Mouse (Mus musculus) forebrain, embryonic 14.5 days (tissue): ENCODE measurements around the gene Sox5. TPM values are rescaled to one million over a fixed set of nuclear protein-coding genes. Genes with fewer than 3 reads are reported as not detected.

Experiments used
- ATAC-seq: fragments of 200-750 bp; cut with Nextera tagmentation; 2 replicates; pipeline ENCODE4 v1.8.0; 2017; ENCODE audit warnings: mild to moderate bottlenecking, moderate library complexity
- DNase-seq: peaks from one replicate; pipeline ENCODE4 v3.0.0-alpha.2; 2015; ENCODE audit warnings: low spot score
- H3K27ac ChIP-seq: fragments of 300-500 bp; sonication (generic); 2 replicates; pipeline ENCODE4 v1.5.1; 2014; ENCODE audit warnings: low read depth, mild to moderate bottlenecking, control low read depth, low read length, moderate library complexity
- H3K27me3 ChIP-seq: fragments of 300-500 bp; sonication (generic); replicated peaks from 2 replicates; pipeline ENCODE4 v1.6.1; 2014; ENCODE audit warnings: low read length, control low read depth, mixed read lengths; ENCODE audit not compliant: control insufficient read depth, insufficient read depth
- H3K36me3 ChIP-seq: fragments of 300-500 bp; sonication (generic); 2 replicates; pipeline ENCODE4 v1.6.1; 2014; ENCODE audit warnings: low read length, control low read depth; ENCODE audit not compliant: control insufficient read depth, insufficient read depth
- H3K4me1 ChIP-seq: fragments of 300-500 bp; sonication (generic); 2 replicates; pipeline ENCODE4 v1.6.1; 2014; ENCODE audit warnings: antibody characterized with exemption, low read length, control low read depth; ENCODE audit not compliant: control insufficient read depth, insufficient read depth
- H3K4me2 ChIP-seq: fragments of 300-500 bp; sonication (generic); 2 replicates; pipeline ENCODE4 v1.6.1; 2014; ENCODE audit warnings: mild to moderate bottlenecking, control low read depth, low read length
- H3K4me3 ChIP-seq: fragments of 300-500 bp; sonication (generic); 2 replicates; pipeline ENCODE4 v1.5.1; 2014; ENCODE audit warnings: low read depth, low read length, control low read depth
- H3K9ac ChIP-seq: fragments of 300-500 bp; sonication (generic); 2 replicates; pipeline ENCODE4 v1.6.1; 2014; ENCODE audit warnings: mild to moderate bottlenecking, low read length, control low read depth, moderate library complexity
- H3K9me3 ChIP-seq: fragments of 300-500 bp; sonication (generic); replicated peaks from 2 replicates; pipeline ENCODE4 v1.6.1; 2016; ENCODE audit warnings: low read length, control low read depth, mixed read lengths; ENCODE audit not compliant: control insufficient read depth
- WGBS: fragments of 180-500 bp; shearing (Covaris S2); extraction: QIAGEN DNeasy Blood & Tissue Kit; methylation state at CpG from one replicate; pipeline ENCODE4 v1.1.7; 2014; 5-methylcytosine and 5-hydroxymethylcytosine counted together
- polyA plus RNA-seq: library from polyadenylated mRNA; unstranded; fragments of >200 nt; fragmentation: Nextera tagmentation; extraction: Ambion mirVana; gene quantifications from 2 replicates; pipeline ENCODE4 v1.2.1, GENCODE M21; 2014

The Sox5 gene
- polyA plus RNA-seq, 1 experiment from 2014 or later: 115 TPM

DNA sequence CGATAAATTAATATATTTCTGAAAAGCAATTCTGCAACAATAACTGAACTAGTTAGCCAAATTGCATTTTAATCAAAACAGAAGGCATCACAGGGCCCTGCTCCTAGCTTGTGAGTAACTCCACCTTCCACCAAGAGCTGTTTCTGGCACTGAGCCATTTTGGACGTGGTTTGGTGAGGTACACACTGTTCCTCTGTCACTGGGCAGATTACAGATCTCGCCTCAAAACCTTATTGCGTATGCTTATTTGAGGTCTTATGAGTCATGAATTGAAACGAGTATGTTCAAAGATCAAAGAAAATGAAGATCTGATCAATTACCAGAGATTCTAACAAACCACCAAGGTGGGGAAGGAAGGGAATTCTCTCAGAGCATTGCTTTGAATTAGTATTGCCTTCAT, 22.5 kb upstream of the Sox5 start:
- H3K27me3 ChIP-seq: no peaks in the 10 kb centered on the region
- WGBS: 77% methylated on average over 5 of the region's 5 CpGs
- H3K4me1 ChIP-seq: no peaks in the 10 kb centered on the region
- DNase-seq: no peak
- no peak for ATAC-seq
- H3K36me3 ChIP-seq: no peaks in the 10 kb centered on the region
- H3K9ac ChIP-seq: no peak overlapping the region
- no peak overlapping the region for H3K4me2 ChIP-seq
- no peak overlapping the region for H3K27ac ChIP-seq
- no peaks in the 10 kb centered on the region for H3K9me3 ChIP-seq
- H3K4me3 ChIP-seq: no peak overlapping the region

DNA sequence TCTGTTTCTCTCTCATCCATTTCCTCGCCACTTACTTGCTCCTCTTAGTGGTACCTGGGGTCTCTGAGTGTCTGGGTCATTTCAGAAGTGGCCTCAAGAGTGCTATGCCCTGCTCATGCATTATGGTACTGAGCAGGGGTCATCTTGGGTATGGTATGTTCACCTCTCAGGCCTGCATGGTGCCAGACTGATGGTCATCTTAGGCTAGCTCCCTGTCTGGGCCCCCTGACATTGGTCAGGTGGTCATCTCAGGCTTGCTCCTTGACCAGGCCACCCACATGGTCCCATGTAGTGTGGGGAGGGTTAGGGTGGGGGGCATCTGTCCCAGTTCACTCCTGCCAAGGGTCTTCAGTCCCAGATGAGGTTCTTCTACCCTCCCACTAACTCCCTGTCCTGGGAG, 21.3 kb upstream of the Sox5 start:
- no peak for ATAC-seq
- Histone ChIP-seq H3K4me1 (no peaks in the 10 kb centered on the region), H3K4me3 (no peak overlapping the region), H3K9ac (no peak overlapping the region), H3K4me2 (no peak overlapping the region), H3K36me3 (no peaks in the 10 kb centered on the region), H3K27me3 (no peaks in the 10 kb centered on the region), H3K27ac (no peak overlapping the region), H3K9me3 (no peaks in the 10 kb centered on the region)
- DNase-seq: no peak
- 100% methylated on average over 1 of the region's 1 CpGs for WGBS

- no peak overlapping the region for H3K4me2 ChIP-seq
- no peaks in the 10 kb centered on the region for H3K9me3 ChIP-seq
- ATAC-seq: no peak
- no peak overlapping the region for H3K27ac ChIP-seq
- H3K27me3 ChIP-seq: no peaks in the 10 kb centered on the region
- H3K4me1 ChIP-seq: no peaks in the 10 kb centered on the region
- 81% methylated on average over 3 of the region's 3 CpGs for WGBS
- no peak overlapping the region for H3K4me3 ChIP-seq
- DNase-seq: no peak
- no peaks in the 10 kb centered on the region for H3K36me3 ChIP-seq
- H3K9ac ChIP-seq: no peak overlapping the region
Measured at GRCm38 (mm10) chr6:144794356-144794755, 12.6 kb upstream of the Sox5 start.

GRCm38 (mm10) chr6:144792871-144793270, 11.1 kb upstream of the Sox5 start:
- ATAC-seq (no peak), DNase-seq (no peak)
- Histone ChIP-seq H3K4me1 (no peaks in the 10 kb centered on the region), H3K36me3 (no peaks in the 10 kb centered on the region), H3K4me2 (no peak overlapping the region), H3K27me3 (no peaks in the 10 kb centered on the region), H3K9ac (no peak overlapping the region), H3K9me3 (no peaks in the 10 kb centered on the region), H3K27ac (0 out of 2 replicates have a peak overlapping the region, but pooled peaks have one; percentile 18), H3K4me3 (no peak overlapping the region)
- 77% methylated on average over 8 of the region's 8 CpGs for WGBS

- no peak for ATAC-seq
- Histone ChIP-seq H3K36me3 (no peaks in the 10 kb centered on the region), H3K27me3 (no peaks in the 10 kb centered on the region), H3K9me3 (no peaks in the 10 kb centered on the region), H3K9ac (peak overlapping the region; percentile 89; the same call in 1 of the 2 replicates), H3K4me3 (peak overlapping the region; percentile 64; the same call in 1 of the 2 replicates), H3K4me2 (peak overlapping the region; percentile 86; the same call in 1 of the 2 replicates), H3K4me1 (peaks cover 4% of the 10 kb centered on the region; the same call in 1 of the 2 replicates), H3K27ac (no peak overlapping the region)
- DNase-seq: no peak
Measured at GRCm38 (mm10) chr6:144783295-144783694, 1.5 kb upstream of the Sox5 start.

DNA sequence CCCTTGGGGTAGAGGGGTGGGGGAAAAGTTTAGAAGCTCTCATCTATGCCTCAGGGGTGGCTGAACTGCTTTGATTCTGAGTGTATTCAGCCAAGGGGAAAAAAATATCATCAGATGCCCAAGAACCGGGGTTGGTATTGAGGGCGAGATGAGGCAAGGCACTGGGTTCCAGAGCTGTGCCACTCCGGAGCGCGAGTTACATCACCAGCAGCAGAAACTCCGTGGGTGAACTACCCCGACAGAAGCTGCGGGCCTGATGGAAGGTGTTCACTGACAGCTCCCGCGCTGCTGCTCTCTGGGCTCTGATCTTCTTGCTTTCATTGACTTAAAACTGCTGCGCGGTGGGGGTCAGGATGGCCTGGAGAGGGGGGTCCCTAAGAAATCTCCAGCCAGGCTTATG, 1.1 kb upstream of the Sox5 start:
- H3K4me2 ChIP-seq: peak overlapping the region; percentile 86
- no peaks in the 10 kb centered on the region for H3K36me3 ChIP-seq
- 7% methylated on average over 12 of the region's 12 CpGs for WGBS
- H3K9ac ChIP-seq: peak overlapping the region; percentile 89
- H3K4me3 ChIP-seq: peak overlapping the region; percentile 64
- H3K27me3 ChIP-seq: no peaks in the 10 kb centered on the region
- H3K9me3 ChIP-seq: no peaks in the 10 kb centered on the region
- H3K4me1 ChIP-seq: peaks cover 4% of the 10 kb centered on the region; the same call in 1 of the 2 replicates
- ATAC-seq: 0 out of 2 replicates have a peak, but pooled peaks have one; percentile 6
- DNase-seq: no peak
- peak overlapping the region; percentile 76; the same call in 1 of the 2 replicates for H3K27ac ChIP-seq

GRCm38 (mm10) chr6:144782031-144782857, 467 bp upstream of the Sox5 start:
- Histone ChIP-seq H3K27ac (peak overlapping the region; percentile 76), H3K9ac (peak overlapping the region; percentile 89), H3K4me1 (peaks cover 6% of the 10 kb centered on the region; the same call in 1 of the 2 replicates), H3K27me3 (no peaks in the 10 kb centered on the region), H3K36me3 (no peaks in the 10 kb centered on the region), H3K9me3 (no peaks in the 10 kb centered on the region), H3K4me3 (peak overlapping the region; percentile 64), H3K4me2 (peak overlapping the region; percentile 86)
- peak; percentile 57 for ATAC-seq
- DNase-seq: peak; percentile 46
- under 1% methylated on average over 45 of the region's 55 CpGs for WGBS

DNA sequence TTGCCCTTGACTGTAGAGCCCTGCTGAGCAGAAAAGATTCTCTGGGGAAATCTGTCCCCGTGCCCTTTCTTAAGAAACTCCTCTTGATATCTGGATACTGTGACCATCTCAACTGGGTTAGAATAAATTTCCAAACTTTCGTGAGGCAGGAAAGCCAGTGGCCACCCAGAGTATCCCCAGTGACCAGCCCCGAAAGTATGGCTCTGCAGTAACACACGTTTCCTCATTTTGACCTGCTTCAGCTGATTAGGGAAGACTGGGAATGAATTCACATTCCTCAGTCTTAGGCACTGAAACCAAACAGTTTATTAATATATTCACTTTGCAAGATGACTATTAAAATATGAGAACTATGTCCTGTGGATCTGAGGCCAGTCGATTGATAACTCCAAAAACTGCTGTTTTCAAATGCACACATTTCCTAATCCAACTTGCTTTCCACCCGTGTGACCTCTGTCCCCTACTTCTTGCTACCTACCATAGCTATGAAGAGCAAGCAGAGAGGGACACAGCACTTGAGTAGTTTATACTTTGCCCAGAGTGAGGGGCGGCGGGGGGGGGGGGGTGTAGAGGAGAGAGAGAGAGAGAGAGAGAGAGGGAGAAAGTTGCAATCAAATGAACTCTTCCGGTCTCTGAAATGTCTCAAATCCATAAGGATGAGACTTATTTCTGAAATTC, 1.0 kb downstream of the Sox5 start:
- 18% methylated on average over 9 of the region's 9 CpGs for WGBS
- Histone ChIP-seq H3K27me3 (no peaks in the 10 kb centered on the region), H3K9me3 (no peaks in the 10 kb centered on the region), H3K36me3 (no peaks in the 10 kb centered on the region), H3K4me3 (peak overlapping the region; percentile 64), H3K9ac (peak overlapping the region; percentile 89), H3K4me1 (peaks cover 6% of the 10 kb centered on the region; the same call in 1 of the 2 replicates), H3K27ac (no peak overlapping the region), H3K4me2 (peak overlapping the region; percentile 86)
- DNase-seq (no peak), ATAC-seq (no peak)
